Mouse (Mus musculus) CH12.LX (cell line): ENCODE measurements around the gene Tmem41b. TPM values are rescaled to one million over a fixed set of nuclear protein-coding genes. Genes with fewer than 3 reads are reported as not detected.

Experiments
- DNase-seq: peaks from one replicate; pipeline ENCODE4 v3.0.0-alpha.2; 2013; ENCODE audit errors: extremely low read depth
- H3K27ac ChIP-seq: 2 replicates; pipeline ENCODE4 v1.5.1; 2012; ENCODE audit warnings: low read depth, mild to moderate bottlenecking, control low read depth, moderate library complexity; ENCODE audit not compliant: insufficient read depth
- H3K27me3 ChIP-seq: replicated peaks from 2 replicates; pipeline ENCODE3; 2012; ENCODE audit warnings: inconsistent platforms
- H3K36me3 ChIP-seq, 2 experiments: replicated peaks in 1 of 2; 2 replicates each; pipeline versions ENCODE3 to v1.6.1; 2012; ENCODE audit warnings: inconsistent platforms in 1 of 2, low read length in 1 of 2, mild to moderate bottlenecking in 1 of 2, mixed read lengths in 1 of 2, moderate library complexity in 1 of 2; ENCODE audit not compliant: control insufficient read depth in 1 of 2, insufficient read depth in 1 of 2
- H3K4me1 ChIP-seq, 2 experiments: 2 replicates each; pipeline ENCODE4 v1.6.1; 2012; ENCODE audit warnings: inconsistent platforms in 1 of 2, moderate library complexity in 1 of 2; ENCODE audit not compliant: insufficient read depth in 2 of 2, control insufficient read depth in 1 of 2
- H3K4me2 ChIP-seq: 2 replicates; pipeline ENCODE4 v1.6.1; 2012; ENCODE audit warnings: low read depth, mild to moderate bottlenecking, control low read depth; ENCODE audit not compliant: poor library complexity, insufficient read depth, severe bottlenecking
- H3K4me3 ChIP-seq, 3 experiments: fragments of 150-350 bp in 1 of 3; sonication (generic) in 1 of 3; replicated peaks in 1 of 3; 2 replicates each; pipeline versions ENCODE3 to v1.5.1; 2011 to 2012; ENCODE audit warnings: low read depth in 2 of 3, low read length in 2 of 3, mild to moderate bottlenecking in 2 of 3, moderate library complexity in 2 of 3, control low read depth in 1 of 3, improper control_type of control experiment in 1 of 3, inconsistent platforms in 1 of 3, mixed read lengths in 1 of 3; ENCODE audit not compliant: poor library complexity in 1 of 3
- H3K79me2 ChIP-seq: replicated peaks from 2 replicates; pipeline ENCODE4 v1.6.1; 2012; ENCODE audit warnings: mild to moderate bottlenecking, moderate library complexity; ENCODE audit not compliant: control insufficient read depth, poor library complexity, insufficient read depth, severe bottlenecking; ENCODE audit errors: extremely low read depth
- H3K9ac ChIP-seq: 2 replicates; pipeline ENCODE4 v1.6.1; 2012; ENCODE audit warnings: low read depth, mild to moderate bottlenecking, control low read depth, moderate library complexity; ENCODE audit not compliant: insufficient read depth
- H3K9me3 ChIP-seq: replicated peaks from 2 replicates; pipeline ENCODE3; 2012; ENCODE audit warnings: low read length, inconsistent platforms, mixed read lengths
- CHD1 ChIP-seq: IDR thresholded peaks from 2 replicates; pipeline ENCODE4 v1.6.1; 2012; ENCODE audit warnings: low read depth, low read length, improper control_type of control experiment, inconsistent platforms
- E2F4 ChIP-seq: IDR thresholded peaks from 2 replicates; pipeline ENCODE4 v1.6.1; 2011; ENCODE audit warnings: low read depth, low read length, improper control_type of control experiment; ENCODE audit not compliant: insufficient replicate concordance
- ELF1 ChIP-seq: IDR thresholded peaks from 2 replicates; pipeline ENCODE4 v1.6.1; 2014; ENCODE audit warnings: low read depth, mild to moderate bottlenecking, inconsistent platforms, low read length, improper control_type of control experiment
- EP300 ChIP-seq: IDR thresholded peaks from 2 replicates; pipeline ENCODE4 v1.6.1; 2011; ENCODE audit warnings: low read length, improper control_type of control experiment
- ETS1 ChIP-seq: conservative IDR thresholded peaks from 2 replicates; pipeline ENCODE4 v1.6.1; 2012; ENCODE audit warnings: low read depth, mild to moderate bottlenecking, inconsistent platforms, low read length, improper control_type of control experiment, moderate library complexity
- GABPA ChIP-seq: IDR thresholded peaks from 2 replicates; pipeline ENCODE4 v1.6.1; 2012; ENCODE audit warnings: low read depth, low read length, improper control_type of control experiment, inconsistent platforms; ENCODE audit not compliant: insufficient replicate concordance
- HCFC1 ChIP-seq: IDR thresholded peaks from 2 replicates; pipeline ENCODE4 v1.6.1; 2012; ENCODE audit warnings: low read depth, mild to moderate bottlenecking, inconsistent platforms, low read length, improper control_type of control experiment
- IRF4 ChIP-seq: IDR thresholded peaks from 2 replicates; pipeline ENCODE4 v1.6.1; 2014; ENCODE audit warnings: low read depth, mild to moderate bottlenecking, inconsistent platforms, low read length, improper control_type of control experiment
- JUN ChIP-seq: IDR thresholded peaks from 2 replicates; pipeline ENCODE4 v1.6.1; 2011; ENCODE audit warnings: low read depth, mild to moderate bottlenecking, low read length, improper control_type of control experiment, moderate library complexity; ENCODE audit not compliant: insufficient read depth
- MAZ ChIP-seq: IDR thresholded peaks from 2 replicates; pipeline ENCODE4 v1.6.1; 2012; ENCODE audit warnings: low read depth, mild to moderate bottlenecking, inconsistent platforms, low read length, improper control_type of control experiment, moderate library complexity
- MXI1 ChIP-seq: IDR thresholded peaks from 2 replicates; pipeline ENCODE4 v1.6.1; 2011; ENCODE audit warnings: mild to moderate bottlenecking, low read depth, low read length, improper control_type of control experiment
- MYC ChIP-seq: IDR thresholded peaks from 2 replicates; pipeline ENCODE4 v1.6.1; 2011; ENCODE audit warnings: low read depth, mild to moderate bottlenecking, improper control_type of control experiment, low read length
- NELFE ChIP-seq: IDR thresholded peaks from 2 replicates; pipeline ENCODE4 v1.6.1; 2011; ENCODE audit warnings: low read depth, low read length, improper control_type of control experiment
- NRF1 ChIP-seq: IDR thresholded peaks from 2 replicates; pipeline ENCODE4 v1.6.1; 2014; ENCODE audit warnings: low read depth, mild to moderate bottlenecking, inconsistent platforms, low read length, improper control_type of control experiment, moderate library complexity
- POLR2A ChIP-seq: IDR thresholded peaks from 2 replicates; pipeline ENCODE4 v1.6.1; 2011; ENCODE audit warnings: low read depth, mild to moderate bottlenecking, improper control_type of control experiment, low read length
- POLR2AphosphoS2 ChIP-seq: IDR thresholded peaks from 2 replicates; pipeline ENCODE4 v1.6.1; 2011; ENCODE audit warnings: low read depth, low read length, improper control_type of control experiment
- SIN3A ChIP-seq: IDR thresholded peaks from 2 replicates; pipeline ENCODE4 v1.6.1; 2012; ENCODE audit warnings: low read length, improper control_type of control experiment, inconsistent platforms
- SMC3 ChIP-seq: IDR thresholded peaks from 2 replicates; pipeline ENCODE4 v1.6.1; 2011; ENCODE audit warnings: low read depth, low read length, improper control_type of control experiment
- TBP ChIP-seq: conservative IDR thresholded peaks from 2 replicates; pipeline ENCODE4 v1.6.1; 2011; ENCODE audit warnings: low read depth, low read length, improper control_type of control experiment
- TCF12 ChIP-seq: IDR thresholded peaks from 2 replicates; pipeline ENCODE4 v1.6.1; 2014; ENCODE audit warnings: low read depth, mild to moderate bottlenecking, inconsistent platforms, low read length, improper control_type of control experiment
- UBTF ChIP-seq: IDR thresholded peaks from 2 replicates; pipeline ENCODE4 v1.6.1; 2012; ENCODE audit warnings: low read depth, mild to moderate bottlenecking, inconsistent platforms, low read length, improper control_type of control experiment, moderate library complexity
- USF1 ChIP-seq: IDR thresholded peaks from 2 replicates; pipeline ENCODE4 v1.6.1; 2014; ENCODE audit warnings: low read depth, mild to moderate bottlenecking, inconsistent platforms, low read length, improper control_type of control experiment
- USF2 ChIP-seq: conservative IDR thresholded peaks from 2 replicates; pipeline ENCODE4 v1.6.1; 2011; ENCODE audit warnings: low read depth, low read length, improper control_type of control experiment
- ZC3H11A ChIP-seq: IDR thresholded peaks from 2 replicates; pipeline ENCODE4 v1.6.1; 2012; ENCODE audit warnings: low read depth, mild to moderate bottlenecking, inconsistent platforms, low read length, improper control_type of control experiment
- ZMIZ1 ChIP-seq: IDR thresholded peaks from 2 replicates; pipeline ENCODE4 v1.6.1; 2012; ENCODE audit warnings: low read depth, mild to moderate bottlenecking, inconsistent platforms, low read length, improper control_type of control experiment
- ZNF384 ChIP-seq: IDR thresholded peaks from 2 replicates; pipeline ENCODE4 v1.6.1; 2012; ENCODE audit warnings: low read depth, low read length, improper control_type of control experiment, inconsistent platforms
- dilution Hi-C: fragments of 300-500 bp; cut with MboI; formaldehyde crosslinking; loops from 2 replicates; pipeline ENCODE4 v1.14.3; 2020; ENCODE audit warnings: low sequenced_read_pairs; ENCODE audit not compliant: extremely low pct_unique_long_range_greater_than_20kb, extremely low pct_ligation_motif_present
- in situ Hi-C: fragments of 300-500 bp; cut with MboI; formaldehyde crosslinking; loops from 3 replicates; pipeline ENCODE4 v1.14.3; 2019; ENCODE audit warnings: low sequenced_read_pairs, low pct_ligation_motif_present, low pct_unique_long_range_greater_than_20kb, mixed read lengths
- polyA plus RNA-seq: library from polyadenylated mRNA; unstranded; fragments of >175 nt; gene quantifications from 2 replicates; pipeline ENCODE4 v1.2.1, GENCODE M21; 2012; ENCODE audit warnings: low read depth; ENCODE audit not compliant: insufficient read length
- total RNA-seq, 2 experiments: library from RNA; depleted of rRNA; stranded (reverse); fragments of 300-350 nt in 1 of 2; fragments of >200 nt in 1 of 2; gene quantifications; 2 replicates each; pipeline ENCODE4 v1.2.3; 2012 to 2014

Gene Tmem41b
- total and polyA plus RNA-seq, 3 experiments: 51.1 to 106 (median 56.3) TPM

DNA sequence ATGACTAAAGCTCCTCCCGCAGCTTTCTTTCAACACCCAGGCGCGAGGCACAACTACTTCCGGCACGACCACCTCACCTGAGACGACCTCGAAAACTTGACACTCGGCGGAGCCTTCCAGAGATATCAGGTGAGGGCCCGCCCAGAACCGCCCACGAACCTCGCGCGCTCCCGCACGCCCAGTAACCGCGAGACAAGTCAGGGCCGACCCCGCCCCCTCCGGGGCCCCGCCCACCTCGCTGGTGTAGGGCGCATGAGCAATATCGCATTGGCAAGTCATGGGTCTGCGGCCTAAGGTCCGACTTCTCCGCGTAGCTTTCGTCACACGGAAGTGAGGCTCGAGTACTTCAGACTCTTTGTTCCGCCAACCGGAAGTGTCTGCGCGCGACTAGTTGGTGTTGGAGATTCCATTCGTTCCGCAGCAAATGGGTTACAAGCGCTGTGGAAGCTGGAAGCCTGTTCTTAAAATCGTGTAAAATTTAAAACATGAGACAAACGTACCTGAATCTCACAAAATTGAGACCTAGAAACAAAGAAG is 528 bp downstream of the Tmem41b start (continued):
- no peak; the same call in 1 of the 2 replicates for TF ChIP-seq IRF4
- no peak for TF ChIP-seq SMC3
- TF ChIP-seq E2F4: peak; percentile 64; the same call in 1 of the 2 replicates
- no peak for TF ChIP-seq ZC3H11A
- no peak for TF ChIP-seq JUN
- TF ChIP-seq ZNF384: no peak
- TF ChIP-seq POLR2A: peak; percentile 83
- peak; percentile 81 for TF ChIP-seq NRF1
- no peak; the same call in 1 of the 2 replicates for TF ChIP-seq GABPA
- TF ChIP-seq ELF1: peak; percentile 87
- no peak for TF ChIP-seq USF2
- TF ChIP-seq CHD1: peak; percentile 90
- peak; percentile 82 for TF ChIP-seq ZMIZ1
- peak; percentile 83; the same call in 1 of the 2 replicates for TF ChIP-seq TBP
- TF ChIP-seq ETS1: no peak

DNA sequence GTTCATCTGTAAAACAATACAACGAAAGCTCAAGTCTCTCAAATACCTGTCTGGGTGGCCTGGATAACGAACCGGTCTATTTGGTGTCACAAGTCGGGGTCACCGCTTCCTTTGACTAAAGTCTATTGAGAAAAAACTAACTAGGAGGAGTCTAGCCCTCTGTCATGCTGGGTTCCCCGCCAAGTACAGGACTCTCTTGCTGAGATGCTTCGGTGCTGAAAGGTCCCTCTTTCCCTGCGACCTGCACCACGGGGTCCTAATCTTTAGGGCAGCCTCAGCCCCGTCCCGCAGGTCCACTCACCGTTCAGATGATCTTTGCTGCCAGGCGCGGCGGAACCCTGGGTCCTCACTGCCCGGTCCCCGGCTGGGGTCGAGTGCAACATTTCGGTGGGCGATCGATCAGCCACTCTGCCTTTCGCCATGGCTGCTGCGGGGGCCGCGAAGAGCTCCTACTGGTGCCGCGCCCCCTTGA is 1.0 kb downstream of the Tmem41b start:
- Histone ChIP-seq H3K4me1 (peaks cover 0 to 18% of the 10 kb centered on the region in 2 experiments; a peak in 1 of 4 replicates), H3K9me3 (no peaks in the 10 kb centered on the region), H3K27ac (no peak overlapping the region), H3K27me3 (no peaks in the 10 kb centered on the region), H3K79me2 (peaks cover 12% of the 10 kb centered on the region), H3K9ac (peak overlapping the region; percentile 81), H3K4me2 (peak overlapping the region; percentile 53), H3K36me3 (peaks cover 11 to 25% of the 10 kb centered on the region in 2 experiments), H3K4me3 (peak overlapping the region; percentile 70 to 86 (median 79))
- in situ Hi-C loops: no loop called here
- dilution Hi-C loops: no loop called here
- DNase-seq: peak; percentile 21
- TF ChIP-seq MXI1 (no peak), ZC3H11A (no peak), IRF4 (no peak), EP300 (no peak), SMC3 (no peak), TBP (no peak), JUN (no peak), E2F4 (no peak), MAZ (no peak), NELFE (no peak), CHD1 (no peak), MYC (no peak), POLR2AphosphoS2 (no peak), TCF12 (no peak), SIN3A (no peak; the same call in 1 of the 2 replicates), ETS1 (no peak), ZMIZ1 (no peak), HCFC1 (no peak), USF1 (no peak), UBTF (no peak)
